Comparison of ENCODE assay signal across 8 mouse cellular contexts in the genomic region with DNA sequence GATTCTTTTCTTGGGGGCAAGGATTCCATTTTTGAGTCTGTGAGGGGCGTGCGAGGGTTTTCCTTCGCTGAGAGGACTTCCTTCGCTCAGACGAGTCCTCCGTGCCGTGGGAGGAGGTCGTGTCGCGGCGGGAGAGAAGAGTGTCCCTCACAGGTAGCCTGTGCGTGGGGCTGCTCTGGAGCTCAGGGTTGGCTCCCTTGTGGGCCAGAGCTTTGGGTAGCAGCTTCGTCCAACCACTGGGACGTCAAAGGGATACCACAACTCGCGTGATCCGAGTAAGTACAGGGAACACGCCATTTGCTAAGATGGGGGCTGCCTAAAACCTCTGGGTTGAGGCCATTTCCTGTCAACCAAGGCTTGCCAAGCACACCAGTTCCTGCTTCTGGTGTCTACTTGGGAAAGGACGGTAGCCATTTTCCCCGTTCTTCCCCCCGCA. TPM values are rescaled to one million over a fixed set of nuclear protein-coding genes. Genes with fewer than 3 reads are reported as not detected.
DNase-seq lines count a peak whose midpoint lies in the region; ATAC-seq and TF ChIP-seq lines count a peak whose summit lies in the region.

No protein-coding gene starts in this region.

- peak overlapping the region; percentile 76 for H3K9ac ChIP-seq in heart, embryonic 14.5 days (ENCODE audit: low read length)
- peak overlapping the region; percentile 97 for H3K9ac ChIP-seq in ES-E14 (ENCODE audit: insufficient read depth, low read depth, low read length, poor library complexity, severe bottlenecking)
- peak overlapping the region; percentile 90 for H3K9ac ChIP-seq in midbrain, embryonic 11.5 days (ENCODE audit: low read length)

- in situ Hi-C loops in ES-E14 (cut with MboI; ENCODE audit: low sequenced_read_pairs in 2 of 2, unreplicated experiment in 2 of 2) = no loop called here

- H3K27me3 ChIP-seq in heart, embryonic 14.5 days (ENCODE audit: control insufficient read depth, insufficient read depth, low read length) = peaks cover 38% of the 10 kb centered on the region
- peaks cover 45% of the 10 kb centered on the region for H3K27me3 ChIP-seq in hindbrain, embryonic 10.5 days (ENCODE audit: insufficient read depth, poor library complexity, severe bottlenecking)
- peaks cover 12% of the 10 kb centered on the region for H3K27me3 ChIP-seq in midbrain, embryonic 11.5 days (ENCODE audit: control insufficient read depth, insufficient read depth, low read length)

- WGBS in heart, embryonic 14.5 days = 49% methylated on average over 21 of the region's 21 CpGs
- 41% methylated on average over 21 of the region's 21 CpGs for WGBS in hindbrain, embryonic 10.5 days
- 43% methylated on average over 21 of the region's 21 CpGs for WGBS in midbrain, embryonic 11.5 days

- no peak for DNase-seq in heart, adult 9 months (ENCODE audit: low spot score in 2 of 2)
- no peak for DNase-seq in ES-E14 (ENCODE audit: low read depth, low spot score)
- DNase-seq in hindbrain, embryonic 10.5 days (ENCODE audit: low spot score) = no peak
- DNase-seq in midbrain, embryonic 11.5 days (ENCODE audit: low spot score, missing footprints) = no peak
- no peak for DNase-seq in left cerebral cortex, adult 9 months (ENCODE audit: low spot score in 2 of 2)
- no peak for DNase-seq in thymus, postnatal 25 days
- DNase-seq in urinary bladder, postnatal 10 days (ENCODE audit: low spot score) = no peak

- peaks cover 0 to 3% of the 10 kb centered on the region in 2 experiments; a peak in 1 of 4 replicates for H3K4me1 ChIP-seq in heart, embryonic 14.5 days (ENCODE audit: control insufficient read depth in 2 of 2, insufficient read depth in 2 of 2, low read length in 2 of 2)
- H3K4me1 ChIP-seq in ES-E14 (ENCODE audit: control insufficient read depth in 2 of 2, insufficient read depth in 2 of 2, low read length in 2 of 2, poor library complexity in 1 of 2) = no peaks in the 10 kb centered on the region
- peaks cover 9% of the 10 kb centered on the region; the same call in 1 of the 2 replicates for H3K4me1 ChIP-seq in hindbrain, embryonic 10.5 days (replicated peaks)
- no peaks in the 10 kb centered on the region; the same call in 1 of the 2 replicates for H3K4me1 ChIP-seq in midbrain, embryonic 11.5 days (ENCODE audit: control insufficient read depth, insufficient read depth, low read length)

- H3K36me3 ChIP-seq in heart, embryonic 14.5 days (ENCODE audit: control insufficient read depth, insufficient read depth, low read length) = 0 out of 2 replicates have a peak, but pooled peaks cover 6% of the 10 kb centered on the region
- H3K36me3 ChIP-seq in ES-E14 (ENCODE audit: control insufficient read depth, insufficient read depth, low read length, poor library complexity, severe bottlenecking) = no peaks in the 10 kb centered on the region; the same call in 1 of the 2 replicates
- H3K36me3 ChIP-seq in hindbrain, embryonic 10.5 days = peaks cover 18% of the 10 kb centered on the region
- H3K36me3 ChIP-seq in midbrain, embryonic 11.5 days (ENCODE audit: control insufficient read depth, insufficient read depth, low read length) = no peaks in the 10 kb centered on the region

- H3K4me2 ChIP-seq in heart, embryonic 14.5 days (ENCODE audit: low read length) = peak overlapping the region; percentile 78
- H3K4me2 ChIP-seq in midbrain, embryonic 11.5 days = peak overlapping the region; percentile 41

- ATAC-seq in heart, embryonic 14.5 days (ENCODE audit: insufficient number of reproducible peaks, insufficient read depth, low FRiP score, low read depth) = no peak
- ATAC-seq in midbrain, embryonic 11.5 days (ENCODE audit: low FRiP score) = peak; percentile 56

- H3K9me3 ChIP-seq in heart, embryonic 14.5 days (ENCODE audit: control insufficient read depth, low read length) = peaks cover 9% of the 10 kb centered on the region
- no peaks in the 10 kb centered on the region for H3K9me3 ChIP-seq in ES-E14 (ENCODE audit: control insufficient read depth, insufficient read depth, low read depth, low read length)
- H3K9me3 ChIP-seq in hindbrain, embryonic 10.5 days = peaks cover 5% of the 10 kb centered on the region; the same call in 1 of the 2 replicates
- H3K9me3 ChIP-seq in midbrain, embryonic 11.5 days (ENCODE audit: control insufficient read depth, low read length) = no peaks in the 10 kb centered on the region; the same call in 1 of the 2 replicates

- H3K4me3 ChIP-seq in heart, embryonic 14.5 days (ENCODE audit: control insufficient read depth in 1 of 2, insufficient read depth in 1 of 2, low read depth in 1 of 2, low read length in 2 of 2) = peak overlapping the region; percentile 72 to 85
- peak overlapping the region; percentile 88 to 91 for H3K4me3 ChIP-seq in ES-E14 (ENCODE audit: insufficient read depth in 1 of 2, low read depth in 1 of 2, low read length in 2 of 2, poor library complexity in 1 of 2, severe bottlenecking in 1 of 2)
- peak overlapping the region; percentile 85 for H3K4me3 ChIP-seq in hindbrain, embryonic 10.5 days
- peak overlapping the region; percentile 79 for H3K4me3 ChIP-seq in midbrain, embryonic 11.5 days (ENCODE audit: low read depth, low read length)

- H3K27ac ChIP-seq in heart, embryonic 14.5 days (replicated peaks in 1 of 2; ENCODE audit: control insufficient read depth in 1 of 2, insufficient read depth in 1 of 2, low read depth in 2 of 2, low read length in 2 of 2) = peak overlapping the region; percentile 75 to 92
- peak overlapping the region; percentile 94 for H3K27ac ChIP-seq in ES-E14 (ENCODE audit: insufficient read depth, low read depth, low read length, poor library complexity, severe bottlenecking)
- peak overlapping the region; percentile 99 for H3K27ac ChIP-seq in hindbrain, embryonic 10.5 days
- peak overlapping the region; percentile 91; the same call in 1 of the 2 replicates for H3K27ac ChIP-seq in midbrain, embryonic 11.5 days (ENCODE audit: low read depth, low read length)

TF ChIP-seq in ES-E14, 5 proteins besides CTCF, POLR2A, EP300 and RAD21:
- TF ChIP-seq ZC3H11A (IDR thresholded peaks at IDR 0.05; ENCODE audit: borderline replicate concordance, low read depth, low read length) (0 out of 2 replicates have a peak, but pooled peaks have one; percentile 19), ZNF384 (IDR thresholded peaks at IDR 0.05; ENCODE audit: low read depth, low read length) (no peak; the same call in 1 of the 2 replicates)

RNA-seq across cellular contexts. Expression of gene Zfp518a, which starts 0.4 kb away (rescaled TPM):
- 8.0 and 9.0 TPM in 2 replicates for polyA plus RNA-seq in heart, embryonic 14.5 days (2014; fragmentation: Nextera tagmentation; extraction: Ambion mirVana)
- total RNA-seq in ES-E14 (2012; rRNA removed) = 25.8 and 32.9 TPM in 2 replicates
- 10.1 and 11.3 TPM in 2 replicates for polyA plus RNA-seq in hindbrain, embryonic 10.5 days (2016; fragmentation: Nextera tagmentation; extraction: Ambion mirVana)
- 18.8 and 20.4 TPM in 2 replicates for polyA plus RNA-seq in midbrain, embryonic 11.5 days (2014; fragmentation: Nextera tagmentation; extraction: Ambion mirVana)
